Mouse (Mus musculus) cortical plate, adult 2 months (tissue): ENCODE results near the gene Tmtc1.

Experiments
- CTCF ChIP-seq: fragments of 200-500 bp; IDR thresholded peaks from 2 replicates; pipeline ENCODE4 v1.5.1; 2011; ENCODE audit warnings: mild to moderate bottlenecking, control low read depth, low read length; ENCODE audit not compliant: insufficient read depth; ENCODE audit errors: extremely low read depth
- POLR2A ChIP-seq: fragments of 200-500 bp; IDR thresholded peaks from 2 replicates; pipeline ENCODE4 v1.6.1; 2011; ENCODE audit warnings: mild to moderate bottlenecking, low read length, control low read depth; ENCODE audit not compliant: insufficient read depth; ENCODE audit errors: extremely low read depth

GRCm38 (mm10) chr6:148442671-148443290 lies 1.4 kb downstream of the Tmtc1 start:
- TF ChIP-seq CTCF (no peak), POLR2A (no peak)
